Mouse (Mus musculus) hindbrain, embryonic 14.5 days (tissue): Measurements from ENCODE around the gene Hlcs. TPM values are rescaled to one million over a fixed set of nuclear protein-coding genes. Genes with fewer than 3 reads are reported as not detected.
A peak's percentile ranks its signal among the peaks of the same experiment; 100 is the strongest.

Experiments used
- ATAC-seq: fragments of 200-750 bp; cut with Nextera tagmentation; 2 replicates; pipeline ENCODE4 v1.8.0; 2017; ENCODE audit warnings: moderate number of reproducible peaks, mild to moderate bottlenecking, moderate TSS enrichment, moderate library complexity; ENCODE audit not compliant: low FRiP score
- DNase-seq: peaks from one replicate; pipeline ENCODE4 v3.0.0-alpha.2; 2015; ENCODE audit warnings: low spot score
- H3K27ac ChIP-seq: fragments of 300-500 bp; sonication (generic); 2 replicates; pipeline ENCODE4 v1.5.1; 2014; ENCODE audit warnings: mild to moderate bottlenecking, moderate library complexity
- H3K27me3 ChIP-seq: fragments of 300-500 bp; sonication (generic); 2 replicates; pipeline ENCODE4 v1.6.1; 2014; ENCODE audit warnings: mild to moderate bottlenecking, low read length, mixed read lengths; ENCODE audit not compliant: control insufficient read depth, insufficient read depth
- H3K36me3 ChIP-seq: fragments of 300-500 bp; sonication (generic); replicated peaks from 2 replicates; pipeline ENCODE4 v1.6.1; 2014; ENCODE audit not compliant: control insufficient read depth, insufficient read depth
- H3K4me1 ChIP-seq: fragments of 300-500 bp; sonication (generic); replicated peaks from 2 replicates; pipeline ENCODE4 v1.6.1; 2014; ENCODE audit warnings: antibody characterized with exemption, low read length, mixed read lengths; ENCODE audit not compliant: control insufficient read depth, insufficient read depth
- H3K4me2 ChIP-seq: fragments of 300-500 bp; sonication (generic); replicated peaks from 2 replicates; pipeline ENCODE4 v1.6.1; 2014; ENCODE audit warnings: mild to moderate bottlenecking, moderate library complexity
- H3K4me3 ChIP-seq: fragments of 300-500 bp; sonication (generic); replicated peaks from 2 replicates; pipeline ENCODE4 v1.5.1; 2014; ENCODE audit warnings: mild to moderate bottlenecking, low read length
- H3K9ac ChIP-seq: fragments of 300-500 bp; sonication (generic); 2 replicates; pipeline ENCODE4 v1.6.1; 2014
- H3K9me3 ChIP-seq: fragments of 300-500 bp; sonication (generic); 2 replicates; pipeline ENCODE4 v1.6.1; 2016; ENCODE audit warnings: low read length; ENCODE audit not compliant: control insufficient read depth
- WGBS: fragments of 180-500 bp; shearing (Covaris S2); extraction: QIAGEN DNeasy Blood & Tissue Kit; methylation state at CpG from one replicate; pipeline ENCODE4 v1.1.7; 2014; 5-methylcytosine and 5-hydroxymethylcytosine counted together
- polyA plus RNA-seq: library from polyadenylated mRNA; unstranded; fragments of >200 nt; fragmentation: Nextera tagmentation; extraction: Ambion mirVana; gene quantifications from 2 replicates; pipeline ENCODE4 v1.2.1, GENCODE M21; 2014

The Hlcs gene
- polyA plus RNA-seq, 1 experiment from 2014 or later, result 7.7 TPM

GRCm38 (mm10) chr16:94179341-94180121 is 133.8 kb downstream of the Hlcs start:
- no peaks in the 10 kb centered on the region for H3K9me3 ChIP-seq
- peaks cover 35% of the 10 kb centered on the region for H3K27me3 ChIP-seq
- ATAC-seq (peak; percentile 74), DNase-seq (no peak)
- no peak overlapping the region for H3K9ac ChIP-seq
- H3K4me1 ChIP-seq, result peaks cover 20% of the 10 kb centered on the region
- WGBS, result 8% methylated on average over 25 of the region's 25 CpGs
- H3K4me3 ChIP-seq, result no peak overlapping the region; the same call in 1 of the 2 replicates
- H3K4me2 ChIP-seq, result peak overlapping the region; percentile 34
- no peak overlapping the region; the same call in 1 of the 2 replicates for H3K27ac ChIP-seq
- no peaks in the 10 kb centered on the region for H3K36me3 ChIP-seq

DNA sequence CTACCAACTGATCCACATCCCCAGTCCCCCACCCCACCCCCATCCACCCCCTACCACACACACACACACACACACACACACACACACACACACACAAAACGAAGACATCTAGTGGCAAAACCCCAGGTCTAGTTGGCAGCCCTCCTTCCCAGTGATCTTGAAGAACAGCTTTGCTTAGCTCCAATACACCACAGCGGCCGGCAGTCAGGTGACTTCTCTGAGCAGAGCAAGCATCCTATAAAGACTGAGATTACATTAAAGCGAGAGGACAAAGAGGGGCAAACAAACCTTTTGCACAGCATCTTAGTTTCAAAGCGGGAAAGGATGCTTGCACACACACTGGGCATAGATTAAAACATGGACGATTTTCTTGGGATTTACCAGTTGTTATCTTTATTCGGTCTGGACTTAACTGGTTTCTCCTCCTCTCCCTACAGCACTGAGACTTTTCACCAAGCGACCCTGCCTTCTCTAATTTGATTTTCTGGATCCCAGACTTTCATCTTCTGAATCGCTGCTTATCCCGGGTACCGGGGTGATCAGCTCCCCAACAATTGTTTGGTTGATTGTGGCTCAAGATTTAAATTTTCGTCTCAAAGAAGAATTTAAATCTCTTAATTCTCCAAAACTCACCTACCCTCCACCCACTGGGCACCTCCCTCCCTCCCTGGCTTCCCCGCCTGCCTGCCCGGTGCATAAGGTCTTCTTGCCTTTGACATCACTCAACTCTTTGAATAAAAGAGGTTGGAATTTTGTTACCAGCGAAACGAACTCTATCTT is 134.7 kb downstream of the Hlcs start:
- WGBS, result 37% methylated on average over 16 of the region's 16 CpGs
- Histone ChIP-seq H3K9me3 (no peaks in the 10 kb centered on the region), H3K27ac (no peak overlapping the region), H3K4me3 (no peak overlapping the region), H3K4me1 (peaks cover 20% of the 10 kb centered on the region), H3K4me2 (no peak overlapping the region), H3K27me3 (peaks cover 35% of the 10 kb centered on the region), H3K9ac (no peak overlapping the region), H3K36me3 (no peaks in the 10 kb centered on the region)
- no peak for DNase-seq
- no peak for ATAC-seq

GRCm38 (mm10) chr16:94176997-94177857 is 136.1 kb downstream of the Hlcs start:
- H3K36me3 ChIP-seq, result no peaks in the 10 kb centered on the region
- H3K4me3 ChIP-seq, result no peak overlapping the region
- no peak overlapping the region for H3K27ac ChIP-seq
- WGBS, result 77% methylated on average over 21 of the region's 21 CpGs
- peaks cover 28% of the 10 kb centered on the region for H3K27me3 ChIP-seq
- no peak overlapping the region for H3K9ac ChIP-seq
- peaks cover 20% of the 10 kb centered on the region for H3K4me1 ChIP-seq
- no peaks in the 10 kb centered on the region for H3K9me3 ChIP-seq
- DNase-seq (no peak), ATAC-seq (no peak)
- H3K4me2 ChIP-seq, result no peak overlapping the region

DNA sequence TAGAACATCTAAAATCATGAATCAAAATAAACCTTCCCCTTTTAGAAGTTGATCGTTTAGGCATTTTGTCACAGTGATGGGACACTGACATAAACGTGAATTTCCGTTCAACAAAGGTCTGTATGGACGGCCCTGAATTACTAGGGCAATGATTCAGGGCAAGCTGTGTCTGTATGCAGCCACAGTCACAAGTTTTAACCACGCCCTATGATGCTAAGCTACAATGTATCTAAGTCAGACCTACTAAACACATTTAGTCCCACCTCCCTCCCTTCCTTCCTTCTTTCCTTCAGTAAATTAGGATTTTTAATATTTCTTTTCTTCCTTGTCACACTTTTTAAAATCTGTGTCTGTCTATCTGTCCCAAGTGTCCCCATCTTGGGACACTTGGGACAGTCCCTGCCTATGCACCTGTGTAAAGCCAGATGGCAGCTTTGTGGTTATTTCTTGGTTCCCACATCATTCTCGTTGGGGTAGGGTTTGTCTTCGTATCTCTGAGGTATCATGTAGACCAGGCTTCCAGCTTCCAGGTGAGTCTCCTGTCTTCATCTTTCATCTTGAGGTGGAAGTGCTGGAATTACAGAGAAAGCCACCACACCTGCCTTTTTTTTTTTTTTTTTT is 137.9 kb downstream of the Hlcs start:
- ATAC-seq (no peak), DNase-seq (no peak)
- Histone ChIP-seq H3K27ac (no peak overlapping the region), H3K4me2 (no peak overlapping the region), H3K36me3 (no peaks in the 10 kb centered on the region), H3K9ac (no peak overlapping the region), H3K27me3 (peaks cover 16% of the 10 kb centered on the region), H3K9me3 (no peaks in the 10 kb centered on the region), H3K4me1 (peaks cover 17% of the 10 kb centered on the region), H3K4me3 (no peak overlapping the region)
- 81% methylated on average over 7 of the region's 7 CpGs for WGBS

- ATAC-seq (no peak), DNase-seq (no peak)
- Histone ChIP-seq H3K9me3 (no peaks in the 10 kb centered on the region), H3K9ac (no peak overlapping the region), H3K4me3 (no peak overlapping the region), H3K27me3 (peaks cover 13% of the 10 kb centered on the region), H3K4me2 (no peak overlapping the region), H3K4me1 (no peaks in the 10 kb centered on the region), H3K27ac (no peak overlapping the region), H3K36me3 (no peaks in the 10 kb centered on the region)
- whole genome bisulfite sequencing, result 97% methylated on average over 1 of the region's 1 CpGs
These were observed 140.0 kb downstream of the Hlcs start for GRCm38 (mm10) chr16:94173361-94173760.

- no peaks in the 10 kb centered on the region for H3K9me3 ChIP-seq
- H3K36me3 ChIP-seq, result no peaks in the 10 kb centered on the region
- H3K9ac ChIP-seq, result no peak overlapping the region
- no peaks in the 10 kb centered on the region; the same call in 1 of the 2 replicates for H3K27me3 ChIP-seq
- no peak overlapping the region for H3K4me2 ChIP-seq
- no peak for ATAC-seq
- H3K4me1 ChIP-seq, result no peaks in the 10 kb centered on the region
- no peak overlapping the region for H3K4me3 ChIP-seq
- 35% methylated on average over 4 of the region's 4 CpGs for WGBS
- H3K27ac ChIP-seq, result no peak overlapping the region
- no peak for DNase-seq
These were observed 143.2 kb downstream of the Hlcs start for GRCm38 (mm10) chr16:94170218-94170617.

DNA sequence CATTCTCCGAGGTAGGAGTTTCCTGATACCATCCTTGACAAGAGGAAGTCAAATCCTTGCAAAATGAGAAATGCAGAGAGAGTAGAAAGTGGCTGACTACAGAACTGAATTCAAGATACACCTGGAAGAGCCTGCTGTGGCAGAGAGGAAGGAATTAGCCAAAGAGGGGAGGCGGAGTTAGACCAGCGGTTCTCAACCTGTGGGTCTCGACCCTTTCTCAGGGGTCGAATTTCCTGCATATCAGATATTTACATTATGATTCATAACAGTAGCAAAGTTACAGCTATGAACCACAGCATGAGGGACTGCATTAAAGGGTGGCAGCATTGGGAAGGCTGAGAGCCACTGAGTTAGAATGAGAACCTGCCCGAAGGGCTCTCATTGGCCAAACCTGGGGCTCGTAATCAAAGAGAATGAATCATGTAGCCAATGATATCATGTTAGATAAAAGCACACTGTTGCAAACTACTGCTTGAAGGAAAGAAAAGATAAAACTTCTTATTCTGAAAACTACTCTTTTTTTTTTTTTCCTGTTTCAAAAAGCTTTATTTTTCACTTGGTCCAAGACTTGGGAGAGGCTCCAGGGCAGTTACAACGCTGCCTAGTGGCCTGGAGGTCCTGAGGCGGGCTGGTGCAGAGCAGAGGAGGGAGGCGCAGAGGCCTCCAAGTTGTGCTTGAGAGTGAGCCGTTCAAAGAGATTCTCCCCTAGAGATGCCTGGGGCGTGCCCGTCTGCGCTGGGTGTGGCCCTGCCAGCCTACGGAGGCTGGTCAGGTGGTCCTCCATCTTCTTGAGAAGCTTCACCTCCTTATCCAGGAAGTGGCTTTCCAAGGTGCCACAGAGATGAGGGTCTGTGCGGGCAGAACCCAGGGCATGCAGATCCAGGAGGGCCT is 144.5 kb downstream of the Hlcs start:
- no peaks in the 10 kb centered on the region for H3K27me3 ChIP-seq
- WGBS, result 90% methylated on average over 16 of the region's 16 CpGs

GRCm38 (mm10) chr16:94164978-94165377 is 148.4 kb downstream of the Hlcs start:
- H3K36me3 ChIP-seq, result no peaks in the 10 kb centered on the region
- H3K9ac ChIP-seq, result no peak overlapping the region
- H3K4me2 ChIP-seq, result no peak overlapping the region
- no peak overlapping the region for H3K4me3 ChIP-seq
- DNase-seq (no peak), ATAC-seq (no peak)
- WGBS, result 40% methylated on average over 5 of the region's 5 CpGs
- no peaks in the 10 kb centered on the region for H3K27me3 ChIP-seq
- no peaks in the 10 kb centered on the region for H3K9me3 ChIP-seq
- H3K4me1 ChIP-seq, result no peaks in the 10 kb centered on the region; the same call in 1 of the 2 replicates
- no peak overlapping the region for H3K27ac ChIP-seq

More for the DNA sequence above, 144.5 kb downstream of the Hlcs start:
- H3K27ac ChIP-seq, result no peak overlapping the region
- no peak for ATAC-seq
- no peak overlapping the region for H3K4me2 ChIP-seq
- H3K4me3 ChIP-seq, result no peak overlapping the region
- H3K36me3 ChIP-seq, result no peaks in the 10 kb centered on the region
- no peak for DNase-seq
- no peaks in the 10 kb centered on the region; the same call in 1 of the 2 replicates for H3K4me1 ChIP-seq
- H3K9me3 ChIP-seq, result no peaks in the 10 kb centered on the region
- H3K9ac ChIP-seq, result no peak overlapping the region
